Mouse (Mus musculus): ENCODE results near the gene St6galnac3. TPM values are rescaled to one million over a fixed set of nuclear protein-coding genes. Genes with fewer than 3 reads are reported as not detected.
A peak's percentile ranks its signal among the peaks of the same experiment; 100 is the strongest.

Gene St6galnac3
- polyA plus RNA-seq, 1 experiment from 2014 or later: 55.0 TPM

DNA sequence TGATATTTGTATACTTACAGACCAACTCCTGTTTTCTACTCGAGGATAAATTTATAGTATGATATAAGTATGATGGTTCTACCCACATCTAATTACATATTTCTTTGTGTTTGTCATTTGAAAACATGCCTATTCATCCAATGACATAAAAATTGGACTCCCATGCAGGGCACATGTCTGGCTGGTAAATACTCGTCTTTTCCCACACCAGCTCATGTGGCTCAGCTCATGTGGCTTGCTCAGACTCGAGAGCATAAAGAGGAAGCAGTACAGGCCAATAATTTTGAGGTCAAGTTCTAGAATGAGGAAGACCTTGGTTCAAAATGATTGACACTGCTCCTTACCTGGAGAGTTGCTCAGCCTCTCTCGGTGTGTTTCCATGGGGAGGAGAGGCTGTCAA is 416.6 kb downstream of the St6galnac3 start:
- WGBS: 85% methylated on average over 4 of the region's 4 CpGs
- Histone ChIP-seq H3K27me3 (ENCODE audit: control insufficient read depth, insufficient read depth, low read length) (no peaks in the 10 kb centered on the region), H3K4me1 (ENCODE audit: control insufficient read depth, insufficient read depth, low read length) (no peaks in the 10 kb centered on the region), H3K4me3 (ENCODE audit: low read depth, low read length) (no peak overlapping the region), H3K9ac (replicated peaks; ENCODE audit: low read length) (no peak overlapping the region), H3K27ac (replicated peaks; ENCODE audit: low read depth, low read length) (no peak overlapping the region), H3K4me2 (ENCODE audit: low read depth, low read length) (no peak overlapping the region), H3K9me3 (replicated peaks; ENCODE audit: control insufficient read depth, low read length) (no peaks in the 10 kb centered on the region), H3K36me3 (replicated peaks; ENCODE audit: control insufficient read depth, insufficient read depth, low read depth, low read length) (no peaks in the 10 kb centered on the region)
- ATAC-seq (replicated peaks; ENCODE audit: insufficient number of reproducible peaks, low FRiP score, low TSS enrichment, low read depth) (no peak), DNase-seq (ENCODE audit: low spot score) (no peak)

GRCm38 (mm10) chr3:153305153-153305552 is 419.8 kb downstream of the St6galnac3 start:
- H3K9ac ChIP-seq (replicated peaks; ENCODE audit: low read length): no peak overlapping the region
- no peaks in the 10 kb centered on the region for H3K27me3 ChIP-seq (ENCODE audit: control insufficient read depth, insufficient read depth, low read length)
- ATAC-seq (replicated peaks; ENCODE audit: insufficient number of reproducible peaks, low FRiP score, low TSS enrichment, low read depth): no peak
- H3K4me2 ChIP-seq (ENCODE audit: low read depth, low read length): no peak overlapping the region
- H3K27ac ChIP-seq (replicated peaks; ENCODE audit: low read depth, low read length): no peak overlapping the region
- H3K9me3 ChIP-seq (replicated peaks; ENCODE audit: control insufficient read depth, low read length): no peaks in the 10 kb centered on the region
- H3K36me3 ChIP-seq (replicated peaks; ENCODE audit: control insufficient read depth, insufficient read depth, low read depth, low read length): no peaks in the 10 kb centered on the region
- no peak overlapping the region for H3K4me3 ChIP-seq (ENCODE audit: low read depth, low read length)
- 77% methylated on average over 3 of the region's 3 CpGs for WGBS
- H3K4me1 ChIP-seq (ENCODE audit: control insufficient read depth, insufficient read depth, low read length): no peaks in the 10 kb centered on the region
- DNase-seq (ENCODE audit: low spot score): no peak

DNA sequence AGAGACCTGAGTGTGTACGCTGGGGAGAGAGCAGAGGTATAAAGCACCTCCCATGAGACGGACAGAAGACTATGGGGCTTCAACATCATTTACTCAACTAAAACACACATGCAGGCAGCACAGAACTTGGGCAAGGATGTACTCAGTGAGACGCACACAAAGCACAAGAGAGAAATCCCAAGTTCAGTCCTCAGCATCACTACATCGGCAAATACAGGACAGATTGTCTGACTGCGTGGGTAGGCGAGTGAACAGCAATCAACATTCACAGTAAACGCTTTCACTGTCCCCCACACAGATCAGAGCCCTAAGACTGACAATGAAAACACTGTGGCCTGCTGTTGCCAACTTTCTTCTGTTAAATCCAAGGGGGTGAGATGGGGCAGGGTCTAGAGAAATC is 422.6 kb downstream of the St6galnac3 start:
- no peaks in the 10 kb centered on the region for H3K27me3 ChIP-seq (ENCODE audit: control insufficient read depth, insufficient read depth, low read length)
- ATAC-seq (replicated peaks; ENCODE audit: insufficient number of reproducible peaks, low FRiP score, low TSS enrichment, low read depth) (no peak), DNase-seq (ENCODE audit: low spot score) (no peak)
- H3K9ac ChIP-seq (replicated peaks; ENCODE audit: low read length): no peak overlapping the region
- H3K36me3 ChIP-seq (replicated peaks; ENCODE audit: control insufficient read depth, insufficient read depth, low read depth, low read length): no peaks in the 10 kb centered on the region
- H3K4me2 ChIP-seq (ENCODE audit: low read depth, low read length): no peak overlapping the region
- no peaks in the 10 kb centered on the region for H3K4me1 ChIP-seq (ENCODE audit: control insufficient read depth, insufficient read depth, low read length)
- 90% methylated on average over 7 of the region's 7 CpGs for WGBS
- H3K27ac ChIP-seq (replicated peaks; ENCODE audit: low read depth, low read length): no peak overlapping the region
- no peak overlapping the region for H3K4me3 ChIP-seq (ENCODE audit: low read depth, low read length)
- H3K9me3 ChIP-seq (replicated peaks; ENCODE audit: control insufficient read depth, low read length): no peaks in the 10 kb centered on the region

- no peak for ATAC-seq (replicated peaks; ENCODE audit: insufficient number of reproducible peaks, low FRiP score, low TSS enrichment, low read depth)
- Histone ChIP-seq H3K9ac (replicated peaks; ENCODE audit: low read length) (no peak overlapping the region), H3K27me3 (ENCODE audit: control insufficient read depth, insufficient read depth, low read length) (no peaks in the 10 kb centered on the region), H3K4me1 (ENCODE audit: control insufficient read depth, insufficient read depth, low read length) (no peaks in the 10 kb centered on the region), H3K36me3 (replicated peaks; ENCODE audit: control insufficient read depth, insufficient read depth, low read depth, low read length) (no peaks in the 10 kb centered on the region), H3K4me3 (ENCODE audit: low read depth, low read length) (no peak overlapping the region), H3K4me2 (ENCODE audit: low read depth, low read length) (no peak overlapping the region), H3K27ac (replicated peaks; ENCODE audit: low read depth, low read length) (no peak overlapping the region), H3K9me3 (replicated peaks; ENCODE audit: control insufficient read depth, low read length) (no peaks in the 10 kb centered on the region)
- 54% methylated on average over 22 of the region's 22 CpGs for WGBS
- peak; percentile 61 for DNase-seq (ENCODE audit: low spot score)
Observed at GRCm38 (mm10) chr3:153296375-153297068, 428.5 kb downstream of the St6galnac3 start.

DNA sequence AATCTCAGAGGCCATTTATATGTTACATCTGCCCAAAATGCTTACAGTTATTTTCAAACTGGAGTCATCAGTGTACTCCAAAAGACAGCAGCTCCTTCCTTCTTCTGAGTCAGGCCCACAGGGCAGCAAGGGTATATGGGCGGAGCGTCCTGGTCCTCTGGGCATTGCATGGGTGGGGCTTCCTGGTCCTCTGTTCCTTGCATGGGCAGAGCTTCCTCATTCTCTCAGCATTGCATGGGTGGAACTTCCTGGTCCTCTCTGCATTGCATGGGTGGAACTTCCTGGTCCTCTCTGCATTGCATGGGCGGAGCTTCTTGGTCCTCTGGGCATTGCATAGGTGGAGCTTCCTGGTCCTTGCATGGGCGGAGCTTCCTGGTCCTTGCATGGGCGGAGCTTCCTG is 432.1 kb downstream of the St6galnac3 start:
- no peak overlapping the region for H3K4me2 ChIP-seq (ENCODE audit: low read depth, low read length)
- no peaks in the 10 kb centered on the region for H3K9me3 ChIP-seq (replicated peaks; ENCODE audit: control insufficient read depth, low read length)
- DNase-seq (ENCODE audit: low spot score): no peak
- ATAC-seq (replicated peaks; ENCODE audit: insufficient number of reproducible peaks, low FRiP score, low TSS enrichment, low read depth): no peak
- no peaks in the 10 kb centered on the region for H3K4me1 ChIP-seq (ENCODE audit: control insufficient read depth, insufficient read depth, low read length)
- 92% methylated on average over 5 of the region's 5 CpGs for WGBS
- no peaks in the 10 kb centered on the region for H3K27me3 ChIP-seq (ENCODE audit: control insufficient read depth, insufficient read depth, low read length)
- no peaks in the 10 kb centered on the region for H3K36me3 ChIP-seq (replicated peaks; ENCODE audit: control insufficient read depth, insufficient read depth, low read depth, low read length)
- H3K27ac ChIP-seq (replicated peaks; ENCODE audit: low read depth, low read length): no peak overlapping the region
- no peak overlapping the region for H3K4me3 ChIP-seq (ENCODE audit: low read depth, low read length)
- H3K9ac ChIP-seq (replicated peaks; ENCODE audit: low read length): no peak overlapping the region

DNA sequence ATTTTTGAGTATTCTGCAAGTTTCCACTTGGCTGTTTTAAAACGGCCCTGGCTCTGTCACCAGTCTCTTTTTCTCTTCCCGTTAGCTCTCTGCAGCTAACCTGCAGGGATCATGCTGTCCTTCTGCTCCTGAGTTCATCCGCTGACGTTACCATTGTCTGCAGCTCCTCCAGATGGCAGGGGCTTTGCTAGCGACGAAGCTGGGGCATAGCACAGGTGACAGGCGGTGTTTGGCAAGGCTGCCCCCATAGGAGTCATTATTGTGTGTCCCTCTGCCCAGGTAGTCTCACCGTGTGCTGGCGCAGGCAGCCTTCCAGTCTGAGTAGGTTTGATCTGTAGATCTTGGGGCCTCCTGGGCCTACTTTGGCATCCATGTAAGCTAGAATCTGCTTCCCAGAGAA is 432.6 kb downstream of the St6galnac3 start:
- no peak overlapping the region for H3K4me3 ChIP-seq (ENCODE audit: low read depth, low read length)
- H3K36me3 ChIP-seq (replicated peaks; ENCODE audit: control insufficient read depth, insufficient read depth, low read depth, low read length): no peaks in the 10 kb centered on the region
- WGBS: 86% methylated on average over 9 of the region's 9 CpGs
- H3K9me3 ChIP-seq (replicated peaks; ENCODE audit: control insufficient read depth, low read length): no peaks in the 10 kb centered on the region
- H3K9ac ChIP-seq (replicated peaks; ENCODE audit: low read length): no peak overlapping the region
- H3K27ac ChIP-seq (replicated peaks; ENCODE audit: low read depth, low read length): no peak overlapping the region
- DNase-seq (ENCODE audit: low spot score): no peak
- H3K4me1 ChIP-seq (ENCODE audit: control insufficient read depth, insufficient read depth, low read length): no peaks in the 10 kb centered on the region
- no peaks in the 10 kb centered on the region for H3K27me3 ChIP-seq (ENCODE audit: control insufficient read depth, insufficient read depth, low read length)
- H3K4me2 ChIP-seq (ENCODE audit: low read depth, low read length): no peak overlapping the region
- ATAC-seq (replicated peaks; ENCODE audit: insufficient number of reproducible peaks, low FRiP score, low TSS enrichment, low read depth): no peak

DNA sequence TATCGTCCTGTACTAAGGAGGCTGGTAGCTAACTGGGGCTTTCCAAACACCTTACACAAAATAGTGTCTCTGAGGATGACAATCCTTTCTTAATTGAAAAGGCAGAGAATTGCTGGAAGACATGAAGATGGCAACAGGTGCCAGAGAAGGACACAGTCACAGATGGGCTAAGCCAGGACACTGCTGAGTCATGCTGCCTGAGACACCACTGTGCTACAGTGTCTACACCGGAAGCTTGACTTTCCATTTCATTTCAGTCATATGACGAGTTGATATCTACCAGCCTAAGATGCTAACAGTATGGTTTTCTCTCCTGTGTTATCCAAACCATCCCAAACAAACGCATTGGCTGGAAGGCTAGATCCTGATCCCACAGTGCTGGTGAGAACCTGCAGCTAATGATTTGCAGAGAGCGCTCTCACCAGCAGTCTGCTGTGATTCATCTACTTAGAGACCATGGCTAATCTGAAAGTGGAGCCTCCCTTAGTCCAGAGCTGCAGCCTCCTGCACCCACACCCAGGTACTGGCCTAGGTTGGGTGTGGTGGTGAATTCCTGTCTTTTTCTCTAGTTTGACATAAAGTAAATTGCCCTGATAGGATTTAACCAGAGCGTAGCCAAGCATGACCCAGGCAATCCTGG is 433.4 kb downstream of the St6galnac3 start:
- H3K4me3 ChIP-seq (ENCODE audit: low read depth, low read length): no peak overlapping the region
- H3K36me3 ChIP-seq (replicated peaks; ENCODE audit: control insufficient read depth, insufficient read depth, low read depth, low read length): no peaks in the 10 kb centered on the region
- no peak for ATAC-seq (replicated peaks; ENCODE audit: insufficient number of reproducible peaks, low FRiP score, low TSS enrichment, low read depth)
- H3K9ac ChIP-seq (replicated peaks; ENCODE audit: low read length): no peak overlapping the region
- no peak overlapping the region for H3K27ac ChIP-seq (replicated peaks; ENCODE audit: low read depth, low read length)
- no peaks in the 10 kb centered on the region for H3K9me3 ChIP-seq (replicated peaks; ENCODE audit: control insufficient read depth, low read length)
- H3K4me1 ChIP-seq (ENCODE audit: control insufficient read depth, insufficient read depth, low read length): no peaks in the 10 kb centered on the region
- H3K27me3 ChIP-seq (ENCODE audit: control insufficient read depth, insufficient read depth, low read length): no peaks in the 10 kb centered on the region
- no peak for DNase-seq (ENCODE audit: low spot score)
- WGBS: 91% methylated on average over 6 of the region's 6 CpGs
- H3K4me2 ChIP-seq (ENCODE audit: low read depth, low read length): no peak overlapping the region

DNA sequence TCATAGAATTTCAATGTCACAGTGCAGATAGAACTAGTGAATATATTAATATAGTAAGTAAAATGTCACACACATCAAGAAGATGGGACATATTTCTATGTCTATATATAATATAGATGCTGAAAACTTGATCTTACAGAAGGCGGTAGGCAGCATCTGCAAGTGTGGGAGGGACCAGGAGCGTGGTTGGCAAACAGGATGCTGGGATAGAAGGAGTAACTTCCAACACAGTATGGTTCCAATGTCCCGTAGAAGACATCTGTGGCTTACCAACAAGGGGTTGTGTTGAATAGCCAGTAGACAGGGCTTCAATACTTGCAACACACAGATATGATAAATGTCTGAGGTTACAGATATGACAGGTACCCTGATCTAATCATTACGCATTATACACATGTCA is 435.0 kb downstream of the St6galnac3 start:
- Histone ChIP-seq H3K9ac (replicated peaks; ENCODE audit: low read length) (no peak overlapping the region), H3K36me3 (replicated peaks; ENCODE audit: control insufficient read depth, insufficient read depth, low read depth, low read length) (no peaks in the 10 kb centered on the region), H3K4me2 (ENCODE audit: low read depth, low read length) (no peak overlapping the region), H3K27me3 (ENCODE audit: control insufficient read depth, insufficient read depth, low read length) (no peaks in the 10 kb centered on the region), H3K4me1 (ENCODE audit: control insufficient read depth, insufficient read depth, low read length) (no peaks in the 10 kb centered on the region), H3K27ac (replicated peaks; ENCODE audit: low read depth, low read length) (no peak overlapping the region), H3K4me3 (ENCODE audit: low read depth, low read length) (no peak overlapping the region), H3K9me3 (replicated peaks; ENCODE audit: control insufficient read depth, low read length) (no peaks in the 10 kb centered on the region)
- ATAC-seq (replicated peaks; ENCODE audit: insufficient number of reproducible peaks, low FRiP score, low TSS enrichment, low read depth): no peak
- WGBS: 94% methylated on average over 4 of the region's 4 CpGs
- DNase-seq (ENCODE audit: low spot score): no peak

All from embryonic facial prominence, embryonic 11.5 days (tissue).